Mouse (Mus musculus) adipocyte (in vitro differentiated cells): ENCODE data around the gene Dst.

Source experiments
- DNase-seq: peaks from one replicate; pipeline ENCODE4 v3.0.0-alpha.2; 2016; ENCODE audit warnings: low spot score

Gene Dst

DNA sequence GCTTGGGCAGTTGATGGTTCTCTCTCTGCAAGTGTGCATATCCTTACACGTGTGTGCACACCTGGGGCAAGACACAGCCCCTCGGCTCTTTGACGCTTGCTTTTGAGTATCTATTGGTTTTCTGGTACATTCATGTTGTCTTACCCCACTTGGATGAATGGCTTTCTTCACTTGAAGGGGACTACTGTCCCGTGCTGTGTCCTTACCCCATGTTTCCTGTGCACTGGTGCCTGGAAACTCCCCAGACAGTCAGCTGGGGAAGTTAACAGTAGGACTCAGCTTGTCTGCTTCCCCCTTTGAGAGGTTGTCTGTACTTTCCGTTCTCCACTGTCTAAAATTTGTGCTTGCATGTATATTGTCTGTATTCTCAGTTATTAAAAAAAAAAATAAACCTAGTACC is 120.7 kb downstream of the Dst start:
- DNase-seq = no peak

- DNase-seq = no peak
Measured at GRCm38 (mm10) chr1:34030330-34031021, 122.5 kb downstream of the Dst start.

DNA sequence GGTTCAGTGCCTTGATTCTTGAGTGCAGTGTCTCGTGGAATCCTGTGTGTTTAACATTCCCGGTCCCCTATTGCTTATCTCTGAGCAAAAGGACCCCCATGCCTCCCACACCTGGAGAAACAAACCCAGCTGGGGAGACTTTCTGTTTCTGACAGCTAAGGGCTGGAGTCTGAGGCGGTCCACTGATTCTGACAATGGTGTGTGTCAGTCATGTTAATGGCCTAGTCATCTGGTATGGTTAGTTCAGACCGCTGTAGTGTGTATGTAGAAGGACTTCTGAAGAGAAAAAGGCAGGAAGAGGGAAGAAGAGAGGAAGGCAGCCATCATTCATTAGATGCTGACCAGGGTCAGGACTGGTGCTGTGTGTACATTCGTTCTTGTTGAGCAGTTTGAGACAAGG is 125.0 kb downstream of the Dst start:
- DNase-seq = no peak

GRCm38 (mm10) chr1:34033478-34033877 is 125.5 kb downstream of the Dst start:
- DNase-seq = peak; percentile 56

DNA sequence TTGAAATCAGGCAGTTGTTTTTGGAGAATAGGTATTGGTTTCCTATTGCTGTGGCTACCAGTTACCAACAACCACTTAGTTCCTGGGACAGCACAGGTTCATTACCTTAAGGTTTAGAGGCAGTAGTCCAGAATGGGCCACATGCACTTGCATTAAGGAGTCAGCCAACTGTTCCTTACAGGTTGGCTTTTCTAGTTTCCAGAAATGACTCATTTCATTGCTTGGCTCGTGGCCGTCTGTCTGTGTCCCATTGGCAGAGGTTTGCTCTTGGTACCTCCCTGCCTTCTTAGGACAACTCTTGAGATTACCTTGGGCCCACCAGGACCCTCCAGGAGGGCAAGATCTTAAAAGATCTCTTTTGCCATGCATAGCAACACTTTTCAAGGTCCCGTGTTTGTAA is 125.9 kb downstream of the Dst start:
- DNase-seq = no peak

DNA sequence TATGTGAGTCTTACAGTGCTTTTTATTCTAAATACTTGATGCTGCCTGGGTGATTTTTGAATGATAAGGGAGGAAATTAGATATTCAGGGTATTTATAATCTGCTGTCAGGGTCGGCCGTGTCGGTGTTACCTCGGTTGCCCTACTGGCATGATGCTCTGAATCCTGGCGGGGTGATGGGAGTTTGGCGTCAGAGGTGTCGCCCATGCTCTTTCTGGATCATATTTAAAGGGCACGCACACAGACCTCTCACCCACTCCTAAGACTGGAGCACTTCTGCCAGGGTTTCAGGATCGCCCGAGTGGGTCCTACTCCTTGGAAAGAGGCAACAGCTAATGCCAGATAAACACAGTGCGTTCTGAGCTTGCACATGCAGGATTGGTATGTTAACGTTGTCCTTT is 128.1 kb downstream of the Dst start:
- DNase-seq = no peak

GRCm38 (mm10) chr1:34038571-34038970 is 130.5 kb downstream of the Dst start:
- no peak for DNase-seq

DNA sequence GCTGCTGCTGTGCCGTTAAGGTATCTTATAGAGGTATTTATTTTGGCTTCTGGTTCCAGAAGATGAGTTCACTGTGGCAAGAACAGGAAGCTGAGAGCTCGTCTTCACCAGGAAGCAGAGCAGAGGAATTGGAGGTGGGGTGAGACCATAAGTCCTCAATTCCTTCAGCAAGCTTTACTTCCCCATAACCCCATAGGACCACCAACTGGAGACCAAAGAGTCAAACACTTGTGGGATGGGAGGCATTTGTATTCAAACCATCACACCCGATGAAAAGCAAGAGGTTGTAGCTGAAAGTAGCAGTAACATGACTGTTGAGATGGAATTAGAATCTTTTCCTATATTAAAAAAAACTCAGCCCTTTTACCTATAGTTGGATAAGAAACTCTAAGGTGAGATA is 132.0 kb downstream of the Dst start:
- DNase-seq = no peak

GRCm38 (mm10) chr1:34040901-34041721 is 133.1 kb downstream of the Dst start:
- no peak for DNase-seq

DNA sequence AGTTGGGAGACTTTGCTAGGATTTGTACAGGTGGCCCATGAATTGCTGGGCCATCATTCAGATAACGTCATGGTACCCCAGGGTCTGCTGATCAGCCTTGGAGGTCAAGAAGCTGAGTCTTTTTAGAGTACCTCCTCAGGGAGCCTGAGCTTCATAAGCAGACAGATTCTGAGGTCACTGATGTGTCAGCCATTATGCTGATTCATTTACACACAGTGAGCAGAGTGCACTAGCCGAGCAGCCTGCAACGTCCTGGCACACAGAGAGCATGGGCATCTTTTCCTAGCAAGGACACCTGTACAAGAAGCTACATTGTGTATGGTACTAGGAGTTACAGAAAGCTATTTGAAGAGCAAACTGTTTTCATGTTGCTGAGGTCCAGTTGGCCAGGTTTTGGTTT is 134.3 kb downstream of the Dst start:
- DNase-seq = no peak

DNA sequence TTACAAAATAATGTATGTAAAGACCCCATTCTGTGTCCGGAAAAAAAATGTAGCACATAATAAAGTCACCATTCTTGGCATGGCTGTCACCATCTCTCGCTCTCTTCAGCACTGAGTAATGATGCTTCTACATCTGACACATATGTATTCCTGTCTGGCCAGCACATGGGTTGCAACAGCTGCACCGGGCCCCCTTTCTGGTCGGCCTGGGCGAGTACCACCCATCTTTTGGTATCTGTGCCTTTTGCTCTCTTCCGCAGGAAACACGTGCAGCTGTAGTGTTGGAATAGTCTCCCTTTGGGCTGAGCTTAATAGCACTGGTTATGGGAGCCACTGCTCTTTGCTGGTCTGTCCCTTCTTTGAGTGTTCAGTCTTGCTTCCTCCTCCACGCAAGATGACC is 135.3 kb downstream of the Dst start:
- no peak for DNase-seq

DNA sequence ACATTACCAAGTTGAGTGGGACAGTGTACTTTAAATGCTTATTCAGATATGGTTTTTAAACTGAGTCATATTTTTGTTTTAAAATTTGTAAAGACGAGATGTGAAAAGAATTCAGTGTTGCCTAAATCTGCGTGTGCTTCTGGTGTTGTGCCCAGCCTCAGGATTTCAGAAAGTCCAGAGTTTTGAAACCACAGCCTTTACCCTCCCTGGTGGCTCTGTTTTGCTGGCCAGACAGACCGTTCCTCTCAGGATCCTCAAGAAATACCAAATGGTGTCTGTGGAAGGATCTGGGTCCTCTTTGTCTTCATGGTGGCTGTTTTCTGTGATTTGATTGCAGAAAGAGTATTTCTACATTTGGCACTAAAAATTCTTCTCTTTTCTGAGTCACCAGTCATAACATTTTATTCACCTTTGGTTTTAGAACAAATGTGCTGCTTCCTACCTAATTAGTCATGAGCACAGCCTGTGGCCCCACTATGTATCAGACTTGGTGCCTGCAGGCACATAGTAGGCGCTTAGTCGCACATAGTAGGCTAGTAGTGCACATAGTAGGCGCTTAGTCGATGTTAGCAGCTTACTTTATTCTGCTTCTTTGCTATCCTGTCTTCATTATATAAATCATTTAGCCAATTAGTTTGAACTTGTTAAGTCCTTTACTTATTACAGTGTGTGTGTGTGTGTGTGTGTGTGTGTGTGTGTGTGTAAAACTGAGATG is 136.0 kb downstream of the Dst start:
- peak; percentile 94 for DNase-seq

GRCm38 (mm10) chr1:34044675-34045074 is 136.7 kb downstream of the Dst start:
- DNase-seq = peak; percentile 50

DNA sequence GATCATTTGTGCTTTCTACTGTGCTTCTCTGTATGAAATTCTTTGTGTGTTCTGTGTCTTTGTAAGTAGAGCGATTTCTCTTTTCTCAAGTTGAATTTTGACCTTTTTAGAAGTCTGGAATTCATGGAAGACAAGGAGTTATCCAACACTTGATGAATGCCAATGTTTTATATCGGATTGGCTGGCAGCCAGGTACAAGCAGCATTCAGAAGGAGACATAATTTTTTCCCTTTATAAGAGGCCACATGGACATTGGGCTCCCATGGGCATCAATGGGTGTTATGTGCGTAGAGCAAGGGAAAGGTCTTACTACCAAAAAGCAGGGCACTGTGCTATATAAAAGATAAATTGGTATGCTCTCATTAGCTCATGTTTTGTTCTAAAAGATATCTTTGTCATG is 139.3 kb downstream of the Dst start:
- peak; percentile 54 for DNase-seq

- DNase-seq = peak; percentile 10
Measured at GRCm38 (mm10) chr1:34051251-34051650, 143.2 kb downstream of the Dst start.

DNA sequence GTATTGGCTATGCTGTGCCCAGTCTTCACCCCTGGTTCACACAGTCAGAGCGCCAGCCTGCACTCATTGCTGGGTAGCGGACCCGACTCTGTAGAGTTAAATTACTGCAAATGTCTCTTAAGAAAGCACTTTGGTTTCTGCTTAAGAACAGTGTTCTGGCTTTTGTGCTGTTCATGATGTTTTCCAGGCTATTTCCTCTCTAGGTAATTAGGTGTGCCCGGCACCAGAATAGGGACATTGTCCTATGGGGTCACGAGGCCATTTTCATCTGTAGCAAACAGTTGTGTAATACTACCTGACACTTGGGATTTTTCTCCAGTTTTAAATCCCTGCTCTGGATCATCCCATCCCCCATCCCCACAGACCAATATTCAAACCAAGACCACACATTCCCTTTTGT is 144.4 kb downstream of the Dst start:
- no peak for DNase-seq

DNA sequence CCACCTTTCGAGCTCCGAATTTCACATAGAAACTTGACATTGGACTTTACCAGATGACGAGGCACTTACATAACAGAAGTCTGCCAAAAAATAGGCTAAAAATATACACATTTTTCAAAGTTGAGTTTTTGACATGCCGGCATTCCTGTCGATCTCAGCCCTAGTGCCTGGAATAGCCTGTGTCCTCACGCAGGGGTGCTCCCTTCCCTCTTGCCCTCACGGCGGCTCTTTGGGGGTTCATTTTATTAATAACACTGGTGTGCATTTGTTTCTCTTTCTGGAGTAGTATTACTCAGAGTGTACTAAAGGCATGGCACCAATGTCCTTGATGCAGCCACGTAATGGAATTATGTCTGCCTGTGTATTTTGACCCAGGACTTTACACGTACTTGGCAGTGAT is 146.9 kb downstream of the Dst start:
- DNase-seq = no peak

- DNase-seq = no peak
Measured at GRCm38 (mm10) chr1:34056658-34057057, 148.6 kb downstream of the Dst start.

- DNase-seq = no peak
Measured at GRCm38 (mm10) chr1:34059231-34059630, 151.2 kb downstream of the Dst start.

GRCm38 (mm10) chr1:34060446-34060845 is 152.4 kb downstream of the Dst start:
- peak; percentile 81 for DNase-seq

DNA sequence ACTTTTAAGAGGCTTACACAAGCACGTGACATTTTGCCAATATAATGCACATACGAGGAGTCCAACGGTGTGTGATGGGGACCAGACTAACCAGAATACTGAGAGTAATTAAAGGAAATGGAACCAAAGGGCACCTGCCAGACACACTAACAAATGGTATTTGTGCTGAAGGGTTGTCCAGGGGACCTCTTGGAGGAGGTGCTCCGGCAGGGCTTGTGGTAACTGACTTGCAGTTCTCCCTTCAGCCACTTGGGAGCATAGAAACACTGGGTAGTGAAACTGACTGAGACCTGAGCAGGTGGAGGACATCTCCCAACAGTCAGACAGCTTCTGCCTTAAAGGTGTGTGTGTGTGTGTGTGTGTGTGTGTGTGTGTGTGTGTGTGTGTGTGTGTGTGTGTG is 153.1 kb downstream of the Dst start:
- DNase-seq = peak; percentile 73

DNA sequence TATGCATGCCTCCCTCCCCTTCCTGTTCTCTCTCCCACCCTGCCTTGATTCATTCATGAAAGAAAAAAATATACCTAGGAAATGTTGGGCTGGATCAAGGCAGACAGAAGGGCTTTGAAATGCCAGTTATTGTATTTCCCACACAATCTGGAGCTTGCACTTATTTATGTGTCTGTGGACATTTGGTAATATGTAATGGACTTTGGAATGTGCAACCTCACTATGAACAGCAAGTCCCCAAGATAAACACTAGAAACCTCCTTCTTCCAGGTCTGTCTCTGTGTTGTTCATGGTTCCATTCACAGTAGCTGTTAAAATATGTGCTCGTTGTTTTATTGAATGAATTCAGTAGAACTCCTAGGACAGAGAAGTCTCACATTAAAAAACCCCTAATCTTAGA is 153.8 kb downstream of the Dst start:
- no peak for DNase-seq

DNA sequence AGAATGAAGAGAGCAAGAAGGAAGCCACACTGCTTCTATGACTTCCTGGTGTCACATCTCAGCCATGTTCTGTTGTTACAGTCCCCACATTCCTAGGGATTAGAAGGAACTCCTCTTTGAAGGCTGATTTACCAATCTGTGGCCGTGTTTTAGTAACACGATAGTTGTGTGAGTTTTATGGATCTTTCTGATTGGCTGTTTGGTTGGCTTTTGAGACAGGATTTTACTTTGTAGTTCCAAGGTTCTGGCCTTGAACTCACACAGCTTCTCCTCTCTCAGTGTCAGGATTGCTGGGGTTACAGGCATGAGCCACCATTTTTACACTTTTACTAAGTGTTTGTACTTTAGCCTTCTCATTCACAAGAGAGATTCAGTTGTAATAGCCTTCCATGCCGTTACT is 155.9 kb downstream of the Dst start:
- DNase-seq = no peak
